Comparison of ENCODE assay signal across 8 mouse cellular contexts in genomic region chr6:148830748-148831727, GRCm38 (mm10). TPM values are rescaled to one million over a fixed set of nuclear protein-coding genes. Genes with fewer than 3 reads are reported as not detected.
A peak's percentile ranks its signal among the peaks of the same experiment; 100 is the strongest.
DNase-seq lines count a peak whose midpoint lies in the region; ATAC-seq and TF ChIP-seq lines count a peak whose summit lies in the region.

Ipo8 (minus strand) TSS chr6:148831467.

- peaks cover 25% of the 10 kb centered on the region for H3K4me1 ChIP-seq in erythroblast, embryonic 14.5 days (ENCODE audit: control insufficient read depth)
- H3K4me1 ChIP-seq in heart, embryonic 11.5 days (ENCODE audit: control insufficient read depth, insufficient read depth, low read length), result 0 out of 2 replicates have a peak, but pooled peaks cover 4% of the 10 kb centered on the region
- H3K4me1 ChIP-seq in kidney, embryonic 16.5 days (ENCODE audit: insufficient read depth, low read length), result peaks cover 20% of the 10 kb centered on the region
- H3K4me1 ChIP-seq in liver, adult 2 months (ENCODE audit: control insufficient read depth, insufficient read depth, low read length), result peaks cover 4% of the 10 kb centered on the region; the same call in 1 of the 2 replicates

- H3K36me3 ChIP-seq in C2C12 (ENCODE audit: control insufficient read depth, insufficient read depth), result no peaks in the 10 kb centered on the region
- peaks cover 7% of the 10 kb centered on the region for H3K36me3 ChIP-seq in erythroblast, embryonic 14.5 days (ENCODE audit: control insufficient read depth)
- no peaks in the 10 kb centered on the region for H3K36me3 ChIP-seq in heart, embryonic 11.5 days (ENCODE audit: control insufficient read depth, insufficient read depth, low read length)
- H3K36me3 ChIP-seq in kidney, embryonic 16.5 days (ENCODE audit: insufficient read depth, low read length), result no peaks in the 10 kb centered on the region
- H3K36me3 ChIP-seq in liver, adult 2 months (ENCODE audit: control insufficient read depth, insufficient read depth, low read length), result no peaks in the 10 kb centered on the region
- no peaks in the 10 kb centered on the region for H3K36me3 ChIP-seq in myocyte (ENCODE audit: control insufficient read depth, insufficient read depth)
- H3K36me3 ChIP-seq in splenic B cell, adult 2 months (ENCODE audit: control insufficient read depth, insufficient read depth, low read length, poor library complexity, severe bottlenecking), result no peaks in the 10 kb centered on the region

- peak; percentile 99 for DNase-seq in brain, embryonic 14.5 days (ENCODE audit: low read depth)
- DNase-seq in liver, adult 2 months (ENCODE audit: extremely low read depth, low read depth, low spot score), result peak; percentile 93
- peak; percentile 92 for DNase-seq in splenic B cell, adult 2 months (ENCODE audit: low read depth, low spot score)

- peaks cover 33% of the 10 kb centered on the region for H3K79me3 ChIP-seq in C2C12 (ENCODE audit: low read depth)

- no peak for TF ChIP-seq CTCF in C2C12 (IDR thresholded peaks at IDR 0.05; ENCODE audit: control insufficient read depth, insufficient read depth, insufficient read length)
- TF ChIP-seq CTCF in brain, embryonic 14.5 days (IDR thresholded peaks at IDR 0.05; ENCODE audit: borderline replicate concordance, extremely low read depth, insufficient read depth, insufficient read length), result no peak
- no peak for TF ChIP-seq CTCF in liver, adult 2 months (IDR thresholded peaks at IDR 0.05; ENCODE audit: low read depth, low read length)

- H3K9me3 ChIP-seq in erythroblast, embryonic 14.5 days (ENCODE audit: control insufficient read depth, low read length), result peaks cover 3% of the 10 kb centered on the region; the same call in 1 of the 2 replicates
- no peaks in the 10 kb centered on the region for H3K9me3 ChIP-seq in heart, embryonic 11.5 days (replicated peaks; ENCODE audit: control insufficient read depth, low read length)
- H3K9me3 ChIP-seq in kidney, embryonic 16.5 days (ENCODE audit: low read length), result peaks cover 4% of the 10 kb centered on the region

- H3K27ac ChIP-seq in heart, embryonic 11.5 days (ENCODE audit: low read depth, low read length), result 0 out of 2 replicates have a peak within 1 kb of the TSS, but pooled peaks have one; percentile 41
- peak within 1 kb of the TSS; percentile 73 for H3K27ac ChIP-seq in kidney, embryonic 16.5 days (ENCODE audit: low read length)
- H3K27ac ChIP-seq in liver, adult 2 months (replicated peaks; ENCODE audit: insufficient read depth, low read depth, low read length), result peak within 1 kb of the TSS; percentile 84

- TF ChIP-seq POLR2A in brain, embryonic 14.5 days (IDR thresholded peaks at IDR 0.05; ENCODE audit: borderline replicate concordance, extremely low read depth, insufficient read depth, insufficient read length, poor library complexity, severe bottlenecking), result peak; percentile 56; the same call in 1 of the 2 replicates
- no peak for TF ChIP-seq POLR2A in liver, adult 2 months (IDR thresholded peaks at IDR 0.05; ENCODE audit: extremely low read depth, insufficient read depth, low read length)
- TF ChIP-seq POLR2A in myocyte (IDR thresholded peaks at IDR 0.05; ENCODE audit: insufficient read length, low read depth), result peak; percentile 75

- peak; percentile 96 for ATAC-seq in heart, embryonic 11.5 days (replicated peaks; ENCODE audit: insufficient number of reproducible peaks, low FRiP score, low TSS enrichment)
- peak; percentile 99 for ATAC-seq in kidney, embryonic 16.5 days (ENCODE audit: low FRiP score, low TSS enrichment)

- H3K4me3 ChIP-seq in C2C12 (ENCODE audit: insufficient read depth, poor library complexity, severe bottlenecking) (peak within 1 kb of the TSS; percentile 80), myocyte (peak within 1 kb of the TSS; percentile 92)
- H3K4me3 ChIP-seq in erythroblast, embryonic 14.5 days (replicated peaks), result peak within 1 kb of the TSS; percentile 94
- peak within 1 kb of the TSS; percentile 87 for H3K4me3 ChIP-seq in heart, embryonic 11.5 days (ENCODE audit: low read depth, low read length)
- H3K4me3 ChIP-seq in kidney, embryonic 16.5 days (ENCODE audit: low read length), result peak within 1 kb of the TSS; percentile 89
- peak within 1 kb of the TSS; percentile 85 for H3K4me3 ChIP-seq in liver, adult 2 months (ENCODE audit: insufficient read depth, low read depth, low read length)

- peak within 1 kb of the TSS; percentile 84 for H3K4me2 ChIP-seq in heart, embryonic 11.5 days
- peak within 1 kb of the TSS; percentile 81 for H3K4me2 ChIP-seq in kidney, embryonic 16.5 days (replicated peaks; ENCODE audit: low read depth, low read length)
- peak within 1 kb of the TSS; percentile 91 for H3K4me2 ChIP-seq in myocyte (ENCODE audit: low read depth)

- under 1% methylated on average over 46 of the region's 47 CpGs for WGBS in heart, embryonic 11.5 days (ENCODE audit: insufficient replicate concordance)
- WGBS in kidney, embryonic 16.5 days, result under 1% methylated on average over 41 of the region's 47 CpGs
- under 1% methylated on average over 47 of the region's 47 CpGs for WGBS in liver, adult 2 months

- H3K79me2 ChIP-seq in C2C12 (ENCODE audit: control insufficient read depth, insufficient read depth) (peaks cover 63% of the 10 kb centered on the region), myocyte (ENCODE audit: control insufficient read depth, insufficient read depth) (peaks cover 52% of the 10 kb centered on the region)
- peaks cover 10% of the 10 kb centered on the region; the same call in 1 of the 2 replicates for H3K79me2 ChIP-seq in liver, adult 2 months (ENCODE audit: control insufficient read depth, insufficient read depth, low read length)

- peak within 1 kb of the TSS; percentile 84 for H3K9ac ChIP-seq in heart, embryonic 11.5 days (ENCODE audit: low read depth, low read length)
- peak within 1 kb of the TSS; percentile 83 for H3K9ac ChIP-seq in kidney, embryonic 16.5 days (replicated peaks; ENCODE audit: low read length)
- H3K9ac ChIP-seq in liver, adult 2 months (ENCODE audit: low read depth, low read length), result peak within 1 kb of the TSS; percentile 86

- H3ac ChIP-seq in C2C12 (ENCODE audit: control insufficient read depth, insufficient read length, low read depth), result peak within 1 kb of the TSS; percentile 77
- H3ac ChIP-seq in myocyte (ENCODE audit: control insufficient read depth, insufficient read length), result peak within 1 kb of the TSS; percentile 43

- H3K27me3 ChIP-seq in C2C12 (ENCODE audit: control insufficient read depth, insufficient read depth, insufficient read length) (no peaks in the 10 kb centered on the region), myocyte (ENCODE audit: control insufficient read depth, insufficient read depth, insufficient read length) (no peaks in the 10 kb centered on the region)
- H3K27me3 ChIP-seq in erythroblast, embryonic 14.5 days (ENCODE audit: control insufficient read depth), result no peaks in the 10 kb centered on the region
- H3K27me3 ChIP-seq in heart, embryonic 11.5 days (ENCODE audit: control insufficient read depth, insufficient read depth, low read length), result no peaks in the 10 kb centered on the region
- H3K27me3 ChIP-seq in kidney, embryonic 16.5 days (ENCODE audit: insufficient read depth, low read length), result no peaks in the 10 kb centered on the region
- H3K27me3 ChIP-seq in liver, adult 2 months (ENCODE audit: control insufficient read depth, insufficient read depth, low read length), result no peaks in the 10 kb centered on the region
- no peaks in the 10 kb centered on the region for H3K27me3 ChIP-seq in splenic B cell, adult 2 months (ENCODE audit: control insufficient read depth, insufficient read depth, low read length, poor library complexity, severe bottlenecking)

TF ChIP-seq in C2C12, 6 proteins besides CTCF, POLR2A, EP300 and RAD21:
- TF ChIP-seq MAX (IDR thresholded peaks at IDR 0.05), result peak; percentile 73
- no peak for TF ChIP-seq USF1 (IDR thresholded peaks at IDR 0.05; ENCODE audit: low read depth)

TF ChIP-seq in myocyte, 11 proteins besides CTCF, POLR2A, EP300 and RAD21:
- no peak for TF ChIP-seq TCF3 (IDR thresholded peaks at IDR 0.05; ENCODE audit: insufficient read length, low read depth)
- TF ChIP-seq USF1 (IDR thresholded peaks at IDR 0.05; ENCODE audit: low read depth), result no peak
- TF ChIP-seq MYOG (IDR thresholded peaks at IDR 0.05; ENCODE audit: control insufficient read depth in 1 of 3, insufficient read depth in 1 of 3, insufficient read length in 2 of 3, low read depth in 2 of 3), result peak in 1 of 3 experiments; percentile 23
- no peak for TF ChIP-seq E2F4 (IDR thresholded peaks at IDR 0.05; ENCODE audit: insufficient read depth)
- TF ChIP-seq SRF (IDR thresholded peaks at IDR 0.05; ENCODE audit: control insufficient read depth, insufficient read length, low read depth), result no peak
- peak in 1 of 3 experiments; percentile 10 for TF ChIP-seq MYOD1 (IDR thresholded peaks at IDR 0.05; ENCODE audit: control insufficient read depth in 1 of 3, insufficient read length in 2 of 3, low read depth in 2 of 3)
- no peak for TF ChIP-seq MAX (IDR thresholded peaks at IDR 0.05; ENCODE audit: low read depth)
- TF ChIP-seq TCF12 (IDR thresholded peaks at IDR 0.05; ENCODE audit: insufficient read depth, poor library complexity, severe bottlenecking), result no peak
- no peak for TF ChIP-seq CEBPB (IDR thresholded peaks at IDR 0.05; ENCODE audit: insufficient read depth, poor library complexity, severe bottlenecking)
- peak; percentile 38 for TF ChIP-seq POLR2AphosphoS2 (IDR thresholded peaks at IDR 0.05; ENCODE audit: insufficient read length, low read depth)
- TF ChIP-seq REST (IDR thresholded peaks at IDR 0.05; ENCODE audit: insufficient read depth, insufficient read length), result no peak
TF ChIP-seq in myocyte: peak in this region for 3.

RNA-seq across cellular contexts. Expression of gene Ipo8, which starts in this region (rescaled TPM):
- polyA plus RNA-seq in C2C12 (2012; fragmentation: generic; extraction: Trizol) (14.1 TPM), myocyte (2012; fragmentation: generic; extraction: Trizol) (13.8 TPM)
- polyA plus RNA-seq in brain, embryonic 14.5 days (2012; rRNA removed), result 17.5 and 22.3 TPM in 2 replicates
- polyA plus RNA-seq in erythroblast, embryonic 14.5 days (2012), result 0.09 and 0.10 TPM in 2 replicates
- 17.9 and 18.1 TPM in 2 replicates for polyA plus RNA-seq in heart, embryonic 11.5 days (2014; fragmentation: Nextera tagmentation; extraction: Ambion mirVana)
- polyA plus RNA-seq in kidney, embryonic 16.5 days (2015; fragmentation: Nextera tagmentation; extraction: Ambion mirVana), result 24.8 and 24.9 TPM in 2 replicates
- 50.7 and 52.6 TPM in 2 replicates for total RNA-seq in liver, adult 2 months (2014; rRNA removed)
- 12.2 and 12.7 TPM in 2 replicates for polyA plus RNA-seq in liver, adult 2 months (2012; rRNA removed)

Comparison
In these comparisons a context has a peak if more than half of its experiments do, and no peak if none do; other contexts are left out.
1. Peak in every context shown above with its lines: DNase-seq, ATAC-seq, H3K4me3 ChIP-seq and H3K27ac ChIP-seq.
2. RNA of gene Ipo8 (polyA plus RNA-seq): 24.8 to 24.9 TPM in kidney, embryonic 16.5 days, 17.5 to 22.3 TPM in brain, embryonic 14.5 days, 17.9 to 18.1 TPM in heart, embryonic 11.5 days, 14.1 TPM in C2C12 (single experiment), 13.8 TPM in myocyte (single experiment) and 12.2 to 12.7 TPM in liver, adult 2 months; 0.09 to 0.10 TPM in erythroblast, embryonic 14.5 days; every median in the first group is over 10 times any median in the second.